Mouse (Mus musculus) erythroblast, embryonic 14.5 days (primary cell): ENCODE data around the gene Pfdn6. TPM values are rescaled to one million over a fixed set of nuclear protein-coding genes. Genes with fewer than 3 reads are reported as not detected.

Source experiments
- H3K27me3 ChIP-seq: 2 replicates; pipeline ENCODE4 v1.6.1; 2012; ENCODE audit warnings: inconsistent platforms; ENCODE audit not compliant: control insufficient read depth
- H3K36me3 ChIP-seq: 2 replicates; pipeline ENCODE4 v1.6.1; 2012; ENCODE audit warnings: mild to moderate bottlenecking, inconsistent platforms; ENCODE audit not compliant: control insufficient read depth
- H3K4me1 ChIP-seq: 2 replicates; pipeline ENCODE4 v1.6.1; 2012; ENCODE audit warnings: inconsistent platforms; ENCODE audit not compliant: control insufficient read depth
- H3K4me3 ChIP-seq: replicated peaks from 2 replicates; pipeline ENCODE3; 2012; ENCODE audit warnings: moderate library complexity, mild to moderate bottlenecking, inconsistent platforms
- H3K9me3 ChIP-seq: 2 replicates; pipeline ENCODE4 v1.6.1; 2012; ENCODE audit warnings: low read length, inconsistent platforms, mixed read lengths; ENCODE audit not compliant: control insufficient read depth
- GATA1 ChIP-seq: IDR thresholded peaks from 2 replicates; pipeline ENCODE4 v1.6.1; 2012; ENCODE audit warnings: low read length, inconsistent platforms, mixed read lengths
- TAL1 ChIP-seq: IDR thresholded peaks from 3 replicates; pipeline ENCODE4 v1.6.1; 2012; ENCODE audit warnings: low read length, inconsistent platforms, mixed read lengths
- polyA plus RNA-seq: library from polyadenylated mRNA; stranded (reverse); fragments of >175 nt; gene quantifications from 2 replicates; pipeline ENCODE4 v1.2.3, GENCODE M21; 2012

Pfdn6 gene
- polyA plus RNA-seq, 1 experiment, result 48.7 TPM

- peaks cover 5% of the 10 kb centered on the region; the same call in 1 of the 2 replicates for H3K9me3 ChIP-seq
- TF ChIP-seq TAL1 (no peak), GATA1 (no peak)
- peaks cover 10% of the 10 kb centered on the region for H3K27me3 ChIP-seq
- H3K36me3 ChIP-seq, result no peaks in the 10 kb centered on the region
- H3K4me1 ChIP-seq, result peaks cover 7% of the 10 kb centered on the region
- H3K4me3 ChIP-seq, result no peak overlapping the region
Measured at GRCm38 (mm10) chr17:33972691-33973090, 32.5 kb upstream of the Pfdn6 start.

DNA sequence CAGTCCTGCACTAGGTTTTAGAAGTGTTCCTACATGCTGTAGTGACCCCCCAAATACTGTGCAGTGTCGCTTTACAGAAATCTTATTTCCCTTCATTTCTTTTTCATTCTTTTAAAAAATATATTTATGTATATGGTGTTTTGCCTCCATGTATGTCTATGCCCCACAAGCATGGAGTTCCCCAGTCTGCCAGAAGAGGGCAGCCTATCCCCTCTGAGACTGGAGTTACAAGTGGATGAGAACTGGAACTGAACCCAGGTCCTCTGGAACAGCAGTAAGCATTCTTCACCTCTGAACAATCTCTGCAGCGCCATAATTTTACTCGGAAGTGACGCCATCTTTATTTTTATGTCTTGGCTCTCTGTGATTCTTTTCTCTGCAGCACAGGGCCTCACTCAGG, 29.3 kb upstream of the Pfdn6 start:
- Histone ChIP-seq H3K27me3 (no peaks in the 10 kb centered on the region; the same call in 1 of the 2 replicates), H3K36me3 (peaks cover 18% of the 10 kb centered on the region), H3K4me1 (peaks cover 7% of the 10 kb centered on the region), H3K4me3 (no peak overlapping the region), H3K9me3 (peaks cover 5% of the 10 kb centered on the region; the same call in 1 of the 2 replicates)
- TF ChIP-seq GATA1, result no peak
- no peak for TF ChIP-seq TAL1

GRCm38 (mm10) chr17:33968927-33969326, 28.8 kb upstream of the Pfdn6 start:
- no peak overlapping the region for H3K4me3 ChIP-seq
- peaks cover 7% of the 10 kb centered on the region for H3K4me1 ChIP-seq
- H3K9me3 ChIP-seq, result peaks cover 5% of the 10 kb centered on the region; the same call in 1 of the 2 replicates
- H3K36me3 ChIP-seq, result peaks cover 19% of the 10 kb centered on the region
- TF ChIP-seq GATA1 (no peak), TAL1 (no peak)
- H3K27me3 ChIP-seq, result no peaks in the 10 kb centered on the region; the same call in 1 of the 2 replicates

DNA sequence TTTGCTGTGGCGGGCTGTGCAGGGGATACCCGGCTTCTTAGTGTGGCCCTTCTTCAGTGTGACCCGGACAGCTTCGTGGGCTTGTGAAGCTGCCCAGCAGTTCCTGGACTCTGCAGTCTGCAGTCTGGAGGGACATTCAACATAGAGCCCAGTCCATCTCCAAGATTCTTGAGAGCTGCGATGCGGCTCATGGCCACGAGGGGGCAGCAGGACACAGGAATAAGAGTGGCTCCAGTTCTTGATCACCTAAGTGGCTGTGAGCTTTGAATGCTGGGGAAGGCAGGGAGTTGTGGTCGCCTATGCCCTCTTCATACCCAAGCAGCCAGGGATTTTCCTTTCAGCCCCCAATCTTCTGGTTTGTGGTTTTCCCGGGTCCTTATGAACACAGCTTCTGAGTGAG, 28.3 kb upstream of the Pfdn6 start:
- Histone ChIP-seq H3K27me3 (no peaks in the 10 kb centered on the region; the same call in 1 of the 2 replicates), H3K4me1 (peaks cover 4% of the 10 kb centered on the region), H3K36me3 (peaks cover 21% of the 10 kb centered on the region), H3K4me3 (no peak overlapping the region), H3K9me3 (peaks cover 4% of the 10 kb centered on the region; the same call in 1 of the 2 replicates)
- no peak for TF ChIP-seq TAL1
- no peak for TF ChIP-seq GATA1

DNA sequence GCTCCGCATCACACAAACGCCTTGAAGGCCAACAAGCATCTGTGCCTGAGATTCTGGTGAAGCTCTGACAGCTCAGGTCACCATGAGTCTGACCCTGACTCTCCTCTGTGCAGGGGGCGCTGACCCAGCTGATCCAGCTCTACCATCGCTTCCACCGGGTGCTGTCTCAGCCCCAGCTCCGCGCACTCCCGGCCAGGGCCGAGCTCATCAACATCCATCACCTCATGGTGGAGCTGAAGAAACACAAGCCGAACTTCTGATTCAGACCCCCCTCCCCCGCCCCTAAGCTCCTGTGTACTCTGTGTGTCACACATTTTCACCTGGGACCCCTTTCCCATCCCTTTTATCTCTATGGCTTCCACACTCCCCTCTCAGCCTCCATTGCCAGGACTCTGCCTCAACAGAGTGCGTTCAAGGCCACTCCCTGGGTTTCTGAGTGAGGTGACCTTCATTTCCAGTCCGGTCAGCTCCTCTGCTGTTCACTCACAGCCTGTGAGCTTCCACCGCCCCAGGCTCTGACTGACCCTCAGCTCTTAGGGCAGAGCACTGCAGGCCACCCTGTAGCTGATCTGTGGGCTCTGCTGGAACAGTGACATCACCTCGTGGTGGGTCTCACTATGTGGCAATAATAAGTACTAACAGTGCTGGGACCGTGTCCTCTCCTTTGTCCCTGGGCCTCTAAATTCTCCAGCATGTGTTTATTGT, 25.9 kb upstream of the Pfdn6 start:
- Histone ChIP-seq H3K9me3 (peaks cover 3% of the 10 kb centered on the region; the same call in 1 of the 2 replicates), H3K27me3 (no peaks in the 10 kb centered on the region; the same call in 1 of the 2 replicates), H3K4me1 (peaks cover 3% of the 10 kb centered on the region; the same call in 1 of the 2 replicates), H3K36me3 (peaks cover 40% of the 10 kb centered on the region), H3K4me3 (no peak overlapping the region)
- TF ChIP-seq TAL1 (no peak), GATA1 (no peak)

- Histone ChIP-seq H3K36me3 (peaks cover 46% of the 10 kb centered on the region), H3K27me3 (no peaks in the 10 kb centered on the region; the same call in 1 of the 2 replicates), H3K4me1 (peaks cover 3% of the 10 kb centered on the region; the same call in 1 of the 2 replicates), H3K4me3 (no peak overlapping the region), H3K9me3 (peaks cover 2% of the 10 kb centered on the region; the same call in 1 of the 2 replicates)
- TF ChIP-seq GATA1 (no peak), TAL1 (no peak)
Measured at GRCm38 (mm10) chr17:33965082-33965845, 25.1 kb upstream of the Pfdn6 start.

- no peak overlapping the region for H3K4me3 ChIP-seq
- H3K27me3 ChIP-seq, result no peaks in the 10 kb centered on the region
- peaks cover 9% of the 10 kb centered on the region for H3K4me1 ChIP-seq
- no peaks in the 10 kb centered on the region for H3K9me3 ChIP-seq
- H3K36me3 ChIP-seq, result peaks cover 70% of the 10 kb centered on the region
- TF ChIP-seq GATA1, result no peak
- no peak for TF ChIP-seq TAL1
Measured at GRCm38 (mm10) chr17:33962876-33963275, 22.7 kb upstream of the Pfdn6 start.

GRCm38 (mm10) chr17:33959948-33960347, 19.8 kb upstream of the Pfdn6 start:
- no peak for TF ChIP-seq GATA1
- TF ChIP-seq TAL1, result no peak
- Histone ChIP-seq H3K27me3 (no peaks in the 10 kb centered on the region), H3K36me3 (peaks cover 62% of the 10 kb centered on the region), H3K4me1 (peaks cover 23% of the 10 kb centered on the region), H3K9me3 (no peaks in the 10 kb centered on the region), H3K4me3 (no peak overlapping the region)

DNA sequence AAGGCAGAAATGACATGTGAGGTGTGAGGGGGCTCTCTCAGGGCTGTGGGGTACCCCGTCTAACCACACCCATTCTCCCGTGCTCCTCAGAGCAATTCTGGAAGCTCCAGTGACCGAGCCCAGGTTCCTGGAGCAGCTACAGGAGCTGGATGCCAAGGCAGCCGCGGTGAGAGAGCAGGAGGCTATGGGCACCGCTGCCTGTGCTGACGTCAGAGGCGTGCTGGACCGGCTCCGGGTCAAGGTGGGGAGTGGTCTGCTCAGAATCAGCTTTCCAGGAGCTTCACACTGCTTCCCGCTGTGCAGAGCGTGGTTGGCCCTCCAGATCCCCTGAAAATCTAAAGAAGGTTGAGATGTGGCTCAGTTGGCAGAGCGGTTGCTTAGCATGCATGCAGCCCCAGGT, 19.0 kb upstream of the Pfdn6 start:
- TF ChIP-seq GATA1 (no peak), TAL1 (no peak)
- H3K27me3 ChIP-seq, result no peaks in the 10 kb centered on the region
- no peaks in the 10 kb centered on the region for H3K9me3 ChIP-seq
- H3K4me1 ChIP-seq, result peaks cover 31% of the 10 kb centered on the region
- H3K36me3 ChIP-seq, result peaks cover 66% of the 10 kb centered on the region
- no peak overlapping the region for H3K4me3 ChIP-seq
